Mouse (Mus musculus) c-Kit-positive CD71-positive TER-119-positive erythroid progenitor cells, embryonic 14.5 days (primary cell): Measurements from ENCODE around the gene Dennd2a.

Experiments used
- DNase-seq: peaks from one replicate; pipeline ENCODE4 v3.0.0-alpha.2; 2013; ENCODE audit warnings: low spot score

Gene Dennd2a

GRCm38 (mm10) chr6:39557723-39558261 is at the start of gene Dennd2a:
Gene Dennd2a, minus strand, starts transcription at chr6:39557867.
- no peak for DNase-seq

- DNase-seq, result no peak
These were observed 49.7 kb upstream of the Dennd2a start for GRCm38 (mm10) chr6:39607365-39607764.

GRCm38 (mm10) chr6:39606862-39607261 is 49.2 kb upstream of the Dennd2a start:
- DNase-seq, result no peak

GRCm38 (mm10) chr6:39606056-39606455 is 48.4 kb upstream of the Dennd2a start:
- DNase-seq, result no peak

GRCm38 (mm10) chr6:39604565-39604964 is 46.9 kb upstream of the Dennd2a start:
- no peak for DNase-seq

GRCm38 (mm10) chr6:39601828-39602227 is 44.2 kb upstream of the Dennd2a start:
- DNase-seq, result no peak

- DNase-seq, result no peak
These were observed 43.2 kb upstream of the Dennd2a start for GRCm38 (mm10) chr6:39600851-39601250.

- DNase-seq, result peak; percentile 91
These were observed 34.9 kb upstream of the Dennd2a start, which contains the start of gene Ndufb2 for GRCm38 (mm10) chr6:39592401-39593214. Gene Ndufb2, plus strand, starts transcription at chr6:39592574.

GRCm38 (mm10) chr6:39591481-39591880 is 33.8 kb upstream of the Dennd2a start:
- DNase-seq, result no peak

- no peak for DNase-seq
These were observed 27.9 kb upstream of the Dennd2a start, which contains the start of gene Gm42420 for GRCm38 (mm10) chr6:39585517-39585916. Gene Gm42420, plus strand, starts transcription at chr6:39585753.

- peak; percentile 75 for DNase-seq
These were observed 23.6 kb upstream of the Dennd2a start for GRCm38 (mm10) chr6:39581087-39581784.

GRCm38 (mm10) chr6:39580558-39580957 is 22.9 kb upstream of the Dennd2a start:
- no peak for DNase-seq

GRCm38 (mm10) chr6:39579552-39579951 is 21.9 kb upstream of the Dennd2a start:
- no peak for DNase-seq

GRCm38 (mm10) chr6:39574951-39575350 is 17.3 kb upstream of the Dennd2a start:
- no peak for DNase-seq

GRCm38 (mm10) chr6:39574555-39574869 is 16.8 kb upstream of the Dennd2a start:
- DNase-seq, result no peak

GRCm38 (mm10) chr6:39573791-39574554 is 16.3 kb upstream of the Dennd2a start, which contains the start of gene Adck2:
Gene Adck2, plus strand, starts transcription at chr6:39573873.
- peak; percentile 76 for DNase-seq

- DNase-seq, result no peak
These were observed 12.8 kb upstream of the Dennd2a start for GRCm38 (mm10) chr6:39570426-39570825.

GRCm38 (mm10) chr6:39567528-39567927 is 9.9 kb upstream of the Dennd2a start:
- no peak for DNase-seq

- peak; percentile 86 for DNase-seq
These were observed 4.7 kb upstream of the Dennd2a start for GRCm38 (mm10) chr6:39562166-39563015.

- DNase-seq, result no peak
These were observed 1.7 kb upstream of the Dennd2a start for GRCm38 (mm10) chr6:39559276-39559939.
